Mouse (Mus musculus) CD8-positive naive resting alpha-beta T cell, adult 2 months (primary cell): ENCODE results near the gene Gm42906.

Source experiments
- DNase-seq, 2 experiments: peaks; one replicate each; pipeline ENCODE4 v3.0.0; 2022; ENCODE audit warnings: low read depth in 2 of 2, low spot score in 2 of 2

Gm42906 gene

DNA sequence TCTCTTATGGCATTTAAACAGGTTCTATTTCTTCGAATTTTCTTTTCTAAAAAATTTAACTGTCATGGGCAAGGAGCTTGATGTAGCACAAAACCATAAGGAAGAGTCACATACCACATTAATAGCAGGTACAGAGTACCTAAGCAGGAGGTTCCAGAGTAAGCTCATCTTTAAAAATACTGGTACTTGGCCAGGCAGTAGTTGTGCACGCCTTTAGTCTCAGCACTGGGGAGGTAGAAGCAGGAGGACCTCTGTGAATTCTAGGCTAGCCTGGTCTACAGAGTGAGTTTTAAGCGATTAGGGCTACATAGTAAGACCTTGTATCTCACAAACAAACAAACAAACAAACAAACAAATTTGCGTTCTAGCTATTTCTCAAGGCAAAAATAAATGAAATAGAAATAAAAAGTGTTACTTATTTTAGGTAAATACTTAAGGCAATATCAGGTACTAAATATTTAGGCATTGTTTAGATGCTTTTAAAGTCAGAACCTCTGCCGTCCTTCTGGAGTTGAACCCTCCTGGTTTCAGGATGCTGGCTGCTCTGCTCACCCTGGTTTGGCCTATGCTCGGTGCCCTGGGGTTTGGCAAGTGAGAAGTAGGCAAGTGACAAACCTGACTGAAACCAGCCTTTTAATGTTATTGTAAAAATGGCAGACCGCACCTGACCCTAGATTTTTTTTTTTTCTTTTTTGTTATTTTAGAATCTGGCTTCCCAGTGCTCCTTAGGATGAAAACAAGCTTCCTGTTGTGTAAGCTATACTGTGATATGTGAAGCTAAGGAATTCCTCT, 316.7 kb downstream of the Gm42906 start:
- DNase-seq = no peak

DNA sequence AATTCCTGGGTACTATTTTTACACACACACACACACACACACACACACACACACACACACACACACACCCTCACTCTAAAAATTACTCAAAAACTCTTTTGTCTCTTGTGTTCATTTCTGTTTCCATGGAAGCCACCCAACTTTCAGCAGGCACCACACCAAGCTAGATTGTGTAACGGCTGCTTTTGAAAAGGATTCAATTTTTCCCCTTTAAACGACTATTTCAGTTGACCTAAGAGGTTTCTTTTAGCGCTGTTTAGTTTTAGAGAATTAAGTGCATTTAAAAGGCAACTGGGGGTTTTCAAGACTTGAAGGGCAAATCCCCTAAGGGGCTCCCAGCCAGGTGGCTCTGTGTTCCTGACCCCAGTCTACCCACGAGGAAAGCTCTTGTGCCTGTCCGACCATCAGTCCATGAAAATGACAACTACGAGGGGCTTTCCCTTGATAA, 317.5 kb downstream of the Gm42906 start:
- no peak for DNase-seq

DNA sequence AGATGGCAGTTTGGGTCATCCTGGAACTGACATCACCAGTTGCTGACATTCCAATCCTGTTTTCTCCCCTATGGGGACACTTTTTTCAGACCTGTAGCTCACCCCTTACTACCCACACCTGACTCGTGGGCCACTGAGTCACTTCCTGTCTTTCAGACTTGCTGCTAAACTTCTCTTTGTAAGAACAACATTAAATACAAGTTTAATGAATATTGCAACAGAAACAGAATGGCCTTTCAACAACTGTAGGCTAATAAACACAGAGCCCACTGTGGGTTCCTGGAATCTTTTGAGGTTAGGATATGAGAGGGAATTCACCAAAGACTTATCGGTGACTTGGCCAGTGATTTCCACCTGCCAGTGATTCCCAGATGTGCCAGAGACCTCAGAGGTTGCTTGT, 318.1 kb downstream of the Gm42906 start:
- no peak for DNase-seq

DNA sequence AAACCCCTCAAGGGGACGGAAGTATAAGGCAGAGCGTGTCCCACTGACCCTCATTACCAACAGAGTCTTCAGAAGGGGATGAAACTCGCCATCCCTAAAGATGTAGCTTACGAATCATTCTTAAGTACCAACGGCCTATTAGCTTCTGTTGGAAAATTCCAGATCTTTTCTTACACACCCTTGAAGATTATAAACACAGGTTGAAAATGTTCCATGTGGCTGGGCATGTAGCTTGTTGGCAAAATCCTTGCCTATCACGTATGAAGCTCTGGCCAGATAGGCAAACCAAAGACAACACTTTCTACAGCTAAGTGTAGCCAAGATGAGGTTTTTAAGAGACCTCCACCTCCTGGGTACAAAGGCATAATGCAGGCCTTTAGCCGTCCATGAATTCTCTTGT, 319.0 kb downstream of the Gm42906 start:
- DNase-seq = no peak

DNA sequence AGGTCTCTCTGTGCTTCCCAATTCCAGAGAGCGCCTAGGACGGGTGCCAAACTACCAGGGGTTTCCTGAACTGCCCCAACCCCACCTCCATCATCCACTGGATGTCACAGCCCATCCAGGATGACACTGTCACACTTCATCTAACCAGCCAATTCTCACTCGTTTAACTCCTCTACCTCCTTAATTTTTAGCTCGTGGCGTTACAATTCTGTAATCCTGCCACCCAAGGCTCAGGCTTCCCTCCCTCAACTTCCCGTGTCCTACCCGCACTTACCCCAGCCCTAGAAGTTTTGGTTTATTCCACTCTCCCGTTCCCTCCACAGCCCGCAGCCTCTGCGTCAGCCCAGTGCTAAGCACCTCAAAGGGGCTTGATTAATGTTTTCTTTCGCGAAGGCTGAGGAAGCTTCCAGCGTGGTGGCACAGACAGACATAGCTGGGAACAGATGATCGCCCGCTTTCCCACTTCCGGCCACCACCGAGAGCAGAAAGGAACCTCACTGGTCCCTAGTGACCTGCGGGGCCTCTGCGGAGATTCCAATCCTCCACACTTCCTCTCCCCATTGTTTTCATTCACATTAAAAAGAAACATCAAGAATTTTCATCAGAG, 319.6 kb downstream of the Gm42906 start:
- no peak for DNase-seq

DNA sequence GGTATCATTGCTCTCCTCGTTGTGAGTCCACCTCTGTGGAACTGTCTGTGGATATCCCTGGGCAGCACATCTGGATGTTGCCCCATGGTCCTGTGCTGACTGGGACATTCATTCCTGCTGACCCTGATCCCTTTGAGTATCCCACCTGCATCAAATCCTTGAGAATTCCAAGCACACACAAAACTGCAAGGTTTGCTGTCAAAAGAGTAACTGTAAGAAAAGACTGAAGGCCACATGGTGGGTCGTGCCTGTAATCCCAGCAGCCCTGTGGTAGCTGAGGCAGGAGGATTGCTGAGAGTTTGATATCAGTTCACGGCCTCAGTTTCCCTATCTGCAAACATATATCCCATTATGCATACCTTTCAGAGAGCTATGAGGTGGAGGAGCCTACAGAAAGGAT, 321.1 kb downstream of the Gm42906 start:
- DNase-seq = no peak

DNA sequence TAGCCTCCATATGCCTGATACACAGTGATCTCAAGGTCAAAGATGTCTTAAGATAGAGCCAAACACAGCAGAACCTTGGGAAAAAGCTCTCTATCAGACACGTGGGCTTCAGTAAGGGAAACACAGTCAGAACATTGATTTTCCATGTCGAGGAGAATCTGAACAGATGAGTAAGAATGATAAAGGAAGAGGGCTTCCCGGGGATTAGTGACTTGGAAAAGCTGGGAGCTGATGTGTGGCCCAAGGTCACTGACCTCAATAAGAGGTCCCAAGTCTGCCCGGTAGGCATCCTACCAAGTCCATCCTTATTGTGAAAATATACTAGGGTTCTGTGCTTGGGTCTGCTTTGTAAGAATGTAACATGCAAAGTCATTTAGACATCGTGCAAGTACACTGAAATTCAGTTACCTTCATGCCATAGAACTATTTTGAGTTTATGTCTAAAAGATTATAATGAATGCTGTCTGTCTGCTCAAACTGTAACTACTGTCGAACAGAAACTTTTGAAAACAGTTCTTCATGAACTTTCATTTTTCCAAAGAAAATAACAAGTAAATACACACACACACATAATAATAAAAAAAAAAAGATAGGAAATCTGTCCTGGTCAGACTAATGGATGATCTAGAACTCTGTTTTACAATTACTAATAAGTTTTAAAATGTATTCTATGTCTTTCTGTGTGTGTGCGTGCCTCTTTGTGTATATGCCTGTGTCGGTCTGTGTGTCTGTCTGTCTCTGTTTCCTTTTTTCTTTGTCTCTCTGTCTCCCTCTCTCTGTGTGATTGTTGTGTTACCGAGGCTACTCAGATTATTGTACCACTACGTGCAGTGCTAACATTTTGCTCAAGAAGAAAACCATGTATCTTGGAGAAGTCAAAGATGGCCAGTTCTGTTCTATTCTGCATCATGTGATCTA, 322.6 kb downstream of the Gm42906 start:
- DNase-seq = no peak

DNA sequence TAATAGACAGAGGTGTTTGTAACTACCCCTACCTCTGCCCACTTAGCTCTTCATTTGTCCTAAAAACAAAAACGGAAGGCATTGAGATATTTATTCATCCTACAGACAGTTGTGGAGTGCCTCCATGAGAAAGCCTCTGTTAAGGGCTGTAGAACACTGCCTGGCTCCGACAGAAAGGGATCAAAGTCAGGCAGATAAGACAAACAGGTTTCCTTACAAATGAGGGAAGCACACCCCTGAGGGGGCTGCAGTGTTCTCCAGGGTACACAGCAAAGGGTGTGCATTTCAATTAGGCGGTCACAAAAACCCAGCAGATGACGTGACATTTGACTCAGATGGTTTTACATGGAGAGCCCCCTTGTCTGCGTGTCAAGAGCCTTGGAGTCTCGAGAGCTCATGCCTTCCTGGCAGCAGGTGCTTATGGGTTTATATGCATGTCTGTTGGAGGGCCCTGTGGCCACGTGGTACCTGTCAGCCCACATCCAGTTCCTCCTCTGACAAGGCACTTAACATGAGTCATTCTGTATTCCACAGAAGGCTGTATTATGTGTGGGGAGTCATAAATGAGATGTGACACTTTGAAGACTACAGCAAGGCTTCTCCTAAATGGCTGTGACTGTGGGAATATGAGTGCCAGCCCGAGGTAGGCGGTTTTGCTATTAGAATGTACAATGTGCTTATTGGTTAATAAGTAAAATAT, 323.5 kb downstream of the Gm42906 start:
- DNase-seq = no peak

DNA sequence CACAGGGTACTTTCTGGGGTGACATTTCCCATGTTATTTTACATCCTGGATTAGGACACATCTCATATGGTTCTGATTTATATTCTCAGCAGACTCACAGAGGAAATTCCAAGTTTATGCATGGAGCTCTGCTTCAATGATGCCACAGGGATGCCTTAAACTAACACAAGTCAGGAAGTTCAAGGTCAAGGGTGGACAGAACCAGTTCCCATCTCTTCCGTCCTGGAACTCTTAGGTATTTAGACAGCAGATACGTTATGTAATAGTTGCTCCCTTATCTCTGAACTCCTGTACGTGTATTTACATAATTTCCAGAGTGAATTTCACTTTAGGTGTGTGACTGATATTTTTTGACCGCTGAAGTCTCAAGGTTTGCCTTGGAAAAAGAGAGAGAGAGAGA, 324.7 kb downstream of the Gm42906 start:
- DNase-seq = no peak

DNA sequence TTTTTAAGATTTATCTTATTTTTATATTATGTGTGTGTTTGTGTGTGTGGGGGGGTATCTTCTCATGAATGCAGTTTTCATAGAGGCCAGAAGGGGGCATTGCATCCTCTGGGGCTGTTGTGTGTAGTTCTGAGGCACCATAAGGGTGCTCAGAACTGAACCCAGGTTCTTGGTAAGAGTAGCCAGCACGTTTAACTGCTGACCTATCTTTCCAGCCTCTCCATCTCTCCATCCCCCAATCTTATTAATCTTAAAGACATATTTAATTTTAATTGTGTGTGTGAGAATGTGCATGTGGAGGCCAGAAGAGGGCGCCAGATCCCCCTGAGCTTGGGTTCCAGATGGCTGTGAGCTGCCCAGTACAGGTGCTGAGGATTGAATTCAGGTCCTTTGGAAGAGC, 325.7 kb downstream of the Gm42906 start:
- no peak for DNase-seq

DNA sequence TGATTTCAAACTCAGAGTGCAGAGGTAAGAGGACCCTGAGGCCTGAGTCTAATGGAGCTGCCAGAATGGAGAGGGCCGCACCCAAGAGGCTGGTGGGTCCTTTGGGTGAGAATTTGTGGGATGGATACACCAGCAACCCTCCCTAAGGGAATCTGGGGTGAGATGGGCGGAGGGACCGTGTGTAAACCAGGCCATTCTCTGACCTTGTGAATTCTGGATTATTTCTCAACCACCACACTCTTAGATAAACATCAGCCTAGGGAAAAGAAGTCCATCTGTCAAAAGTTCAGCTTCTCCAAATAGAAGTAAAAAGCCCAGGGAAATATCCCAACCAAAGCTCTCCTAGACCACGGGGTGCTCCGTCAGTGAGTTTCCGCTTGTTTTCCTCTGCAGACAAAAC, 332.0 kb downstream of the Gm42906 start:
- no peak for DNase-seq

DNA sequence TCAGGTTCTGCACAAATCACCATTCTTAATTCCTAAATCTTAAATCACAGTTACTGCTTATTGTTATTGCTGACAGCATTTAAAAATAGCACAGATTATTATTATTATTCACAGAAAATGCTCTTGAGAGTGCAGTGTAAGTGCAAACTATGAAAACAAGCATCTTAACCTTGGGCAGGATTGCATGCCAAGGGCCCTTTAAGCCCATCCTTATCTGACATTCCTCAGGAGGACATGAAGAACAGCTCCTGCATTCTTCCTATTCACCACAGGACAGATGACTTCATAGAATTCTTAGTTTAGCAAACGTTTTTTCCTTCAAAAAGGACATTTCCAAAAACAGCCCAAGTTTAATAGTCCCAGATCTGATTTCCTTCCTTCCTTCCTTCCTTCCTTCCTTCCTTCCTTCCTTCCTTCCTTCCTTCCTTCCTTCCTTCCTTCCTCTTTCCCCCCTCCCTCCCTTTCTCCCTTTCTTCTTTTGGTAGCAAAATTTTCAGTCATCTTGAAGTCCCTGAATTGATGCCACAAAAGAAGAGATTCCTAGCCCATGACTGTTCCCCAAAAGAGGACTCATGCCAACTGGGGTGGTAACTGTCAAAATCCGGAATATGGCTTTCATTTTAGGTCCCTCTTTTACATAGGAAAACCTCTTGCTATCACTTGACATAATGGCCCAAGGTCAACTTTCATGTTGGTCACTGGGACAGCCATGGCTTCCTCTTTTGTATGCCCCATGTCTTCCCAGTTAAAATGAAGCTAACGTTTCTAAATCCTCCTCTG, 334.9 kb downstream of the Gm42906 start:
- no peak for DNase-seq

DNA sequence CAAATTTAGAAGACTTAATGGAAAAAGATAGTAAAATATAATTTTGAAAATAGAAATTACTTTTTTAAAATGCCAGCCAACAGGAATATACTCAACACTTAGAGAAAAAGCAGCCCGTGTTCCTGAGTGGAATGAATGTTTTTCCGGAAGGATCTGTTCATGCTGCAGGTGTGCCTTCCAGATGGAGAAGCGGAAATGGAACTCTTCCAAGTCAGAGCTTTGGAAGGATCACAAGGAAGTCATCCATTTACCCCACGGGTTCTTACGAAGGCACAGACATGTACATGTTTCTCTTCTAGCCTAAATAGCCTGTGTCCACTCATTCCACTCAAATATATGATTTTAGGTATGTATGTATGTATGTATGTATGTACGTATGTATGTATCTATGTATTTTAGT, 337.0 kb downstream of the Gm42906 start:
- DNase-seq = no peak

DNA sequence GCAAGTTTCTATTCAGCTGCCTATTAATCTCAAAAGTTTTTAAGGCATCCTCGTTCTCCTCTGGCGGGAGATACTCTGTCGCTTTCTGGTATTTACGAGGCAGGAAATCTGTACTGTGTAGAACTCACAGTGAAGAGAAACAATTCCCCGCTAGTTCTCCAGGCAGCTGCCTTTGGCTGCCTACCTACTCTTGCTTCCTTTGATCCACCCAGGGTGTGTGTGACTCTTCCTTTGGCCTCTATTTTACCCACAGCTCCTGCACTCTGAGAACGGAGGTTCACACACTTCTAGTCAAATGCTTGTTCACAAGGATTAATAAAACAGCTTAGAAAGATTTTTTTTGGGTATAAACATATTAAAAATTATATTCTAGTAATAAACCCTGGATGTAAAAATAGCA, 338.8 kb downstream of the Gm42906 start:
- no peak for DNase-seq

DNA sequence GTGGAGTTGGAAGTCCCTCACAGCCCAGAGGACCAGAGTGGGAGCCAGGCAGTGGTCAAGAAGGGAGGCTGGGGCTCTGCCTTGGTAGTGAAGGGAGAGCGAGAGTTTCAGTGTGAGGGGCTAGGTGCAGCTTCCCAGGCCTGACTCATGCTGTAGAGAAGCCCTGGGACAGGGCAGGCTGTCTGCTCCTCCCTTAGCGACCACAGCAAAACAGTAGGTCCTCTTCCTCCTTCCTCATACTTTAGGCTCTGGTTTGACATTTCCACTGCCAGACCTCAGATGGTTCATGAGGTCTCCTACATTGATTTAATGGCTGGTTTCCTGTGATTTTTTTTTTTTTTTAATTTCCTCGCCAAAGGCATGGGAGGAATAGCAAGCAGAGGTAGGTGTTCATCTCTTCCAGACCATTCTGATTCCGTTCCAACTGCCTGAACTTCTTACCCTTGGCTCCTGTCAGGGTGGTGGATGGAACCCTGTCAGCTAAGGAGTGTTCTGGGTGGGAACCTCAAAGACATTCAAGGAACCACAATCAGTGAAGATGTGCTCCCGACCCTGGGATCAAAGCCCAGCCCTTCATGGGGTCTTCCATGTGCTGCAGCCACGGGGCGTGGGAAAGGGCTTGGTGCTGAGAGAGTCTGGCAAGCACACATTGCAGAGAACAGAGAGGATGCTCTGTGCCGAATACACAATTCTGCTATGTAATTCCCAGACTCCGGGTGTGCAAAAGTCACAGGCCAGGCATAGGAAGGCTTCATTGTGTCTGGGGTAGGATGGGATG, 341.3 kb downstream of the Gm42906 start:
- DNase-seq = no peak

DNA sequence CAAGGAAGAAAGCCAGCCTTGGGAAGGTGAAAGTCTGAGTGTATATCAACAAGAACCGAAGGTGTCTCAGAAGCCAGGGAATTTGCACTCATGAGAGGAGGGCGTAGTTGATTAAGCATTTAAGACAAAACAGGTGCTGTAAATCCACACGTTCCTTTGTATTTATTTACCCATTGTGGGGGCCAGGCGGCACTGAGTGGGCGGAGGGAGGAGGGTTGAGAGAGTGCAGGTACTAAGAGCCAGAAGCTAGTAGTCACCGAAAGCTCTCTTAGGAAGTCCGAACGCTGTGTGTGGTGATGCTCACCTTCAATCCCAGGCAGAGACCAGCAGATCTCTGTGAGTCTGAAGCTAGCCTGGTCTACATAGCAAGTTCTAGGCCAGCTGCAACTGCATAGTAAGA, 342.2 kb downstream of the Gm42906 start:
- no peak for DNase-seq

DNA sequence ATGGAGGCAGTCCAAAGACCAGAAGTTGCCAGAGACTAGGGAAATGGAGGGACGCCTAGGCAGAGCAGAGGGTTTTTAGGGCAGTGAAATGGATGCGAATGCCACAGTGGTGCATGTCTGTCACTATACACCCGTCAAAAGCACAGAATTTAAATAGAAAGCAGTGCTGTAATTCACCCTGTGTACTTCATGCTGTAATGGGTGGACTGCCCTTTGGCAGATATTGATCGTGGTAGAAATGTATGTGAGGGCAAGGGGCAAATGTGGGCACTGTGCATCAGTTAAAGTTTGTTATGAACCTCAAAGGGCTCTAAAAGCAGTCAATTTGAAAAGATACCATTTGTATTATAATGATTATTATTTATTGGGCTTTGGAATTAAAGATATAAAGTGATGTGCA, 347.7 kb downstream of the Gm42906 start:
- no peak for DNase-seq

DNA sequence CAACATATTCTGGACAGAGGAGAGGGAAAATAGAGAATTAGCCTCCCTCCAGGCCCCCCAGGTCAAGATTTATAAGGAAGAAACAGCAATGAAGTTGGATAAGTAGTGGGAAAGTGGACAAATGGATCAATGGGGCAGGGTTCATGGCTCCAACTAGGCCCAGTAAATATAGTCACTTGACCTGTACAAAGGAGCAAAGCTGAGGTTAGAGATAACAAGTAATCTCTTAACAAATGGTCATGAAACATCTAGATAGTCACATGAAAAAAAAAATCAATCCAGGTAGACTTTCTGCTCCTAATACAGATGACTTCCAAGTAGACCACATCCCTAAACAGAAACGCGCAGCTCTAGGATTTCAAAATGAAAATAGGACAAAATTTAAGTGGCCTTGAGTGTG, 350.0 kb downstream of the Gm42906 start:
- DNase-seq = no peak

DNA sequence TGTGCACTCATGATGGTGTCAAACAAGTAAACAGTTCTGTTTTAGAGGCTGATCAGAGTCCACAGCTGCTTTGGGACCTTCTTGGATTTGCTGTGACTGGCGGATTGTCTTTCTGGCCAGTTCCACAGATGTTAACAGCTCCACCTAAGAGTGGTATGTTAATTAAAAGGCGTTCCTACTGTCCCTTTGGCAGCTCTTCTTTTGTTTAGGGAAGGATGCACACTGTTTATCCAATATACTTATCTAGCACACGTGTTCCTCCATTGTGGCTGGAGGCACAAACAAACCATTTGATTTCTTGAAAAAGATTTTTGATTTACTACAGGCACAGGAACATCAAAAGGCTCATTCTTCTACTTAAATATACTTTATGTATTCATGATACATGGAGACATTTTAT, 351.0 kb downstream of the Gm42906 start:
- no peak for DNase-seq

DNA sequence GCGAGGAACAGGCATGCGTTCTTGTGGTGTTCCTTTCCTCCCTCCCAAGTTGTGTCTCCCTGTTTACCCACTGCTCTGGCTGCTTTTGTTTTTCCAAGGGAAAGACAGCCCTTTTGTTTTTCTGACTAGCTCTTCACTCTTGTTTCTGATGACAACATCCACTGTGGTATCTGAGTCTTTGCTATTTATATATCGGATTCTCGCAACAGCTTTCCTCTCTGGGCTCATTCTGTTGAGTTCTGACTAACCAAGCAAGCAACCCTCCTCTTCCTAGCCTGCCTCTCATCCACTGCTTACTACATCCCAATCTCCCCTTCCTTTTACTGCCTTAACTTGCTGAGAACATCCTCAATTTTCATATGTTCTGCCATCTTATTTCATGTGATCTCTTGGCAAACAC, 353.7 kb downstream of the Gm42906 start:
- DNase-seq = no peak
